Mouse (Mus musculus) erythroblast, embryonic 14.5 days (primary cell): ENCODE measurements around the gene Eif1ad.

ENCODE experiments used
- GATA1 ChIP-seq: IDR thresholded peaks from 2 replicates; pipeline ENCODE4 v1.6.1; 2012; ENCODE audit warnings: low read length, inconsistent platforms, mixed read lengths
- TAL1 ChIP-seq: IDR thresholded peaks from 3 replicates; pipeline ENCODE4 v1.6.1; 2012; ENCODE audit warnings: low read length, inconsistent platforms, mixed read lengths

DNA sequence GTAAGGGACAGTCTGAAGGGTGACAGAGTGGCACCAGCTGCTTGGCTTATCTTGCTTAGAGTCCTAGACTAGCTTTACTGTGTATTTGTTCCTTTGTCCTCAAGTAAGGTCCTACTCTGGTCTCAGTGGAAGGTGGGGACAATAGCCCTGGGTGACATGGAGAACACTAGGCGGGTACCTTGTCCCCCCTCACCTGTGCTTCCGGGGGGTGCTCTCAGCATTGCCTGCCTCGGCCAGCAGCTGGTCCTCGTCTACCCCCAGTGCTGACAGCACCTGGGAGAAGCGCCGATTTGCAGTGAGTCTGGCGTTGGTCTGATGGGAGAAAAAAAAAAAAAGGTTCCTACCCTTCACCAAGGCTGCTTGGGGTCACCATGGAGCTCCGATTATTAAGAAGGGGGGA, 23.9 kb downstream of the Eif1ad start:
- TF ChIP-seq TAL1, result no peak
- no peak for TF ChIP-seq GATA1
